Mouse (Mus musculus) MEL (cell line): ENCODE data around the gene Shpk. TPM values are rescaled to one million over a fixed set of nuclear protein-coding genes. Genes with fewer than 3 reads are reported as not detected.

Experiments used
- DNase-seq: peaks from one replicate; pipeline ENCODE4 v3.0.0; 2011; ENCODE audit warnings: low read depth, low spot score
- H3K27ac ChIP-seq: 2 replicates; pipeline ENCODE4 v1.5.1; 2012; ENCODE audit warnings: low read depth, mild to moderate bottlenecking, control low read depth, low read length, moderate library complexity; ENCODE audit not compliant: control insufficient read depth
- H3K27me3 ChIP-seq, 2 experiments: fragments of 150-350 bp in 1 of 2; sonication (generic) in 1 of 2; 2 replicates each; pipeline ENCODE4 v1.6.1; 2012; ENCODE audit warnings: low read length in 2 of 2, mild to moderate bottlenecking in 2 of 2, improper control_type of control experiment in 1 of 2, moderate library complexity in 1 of 2; ENCODE audit not compliant: insufficient read depth in 2 of 2, control insufficient read depth in 1 of 2
- H3K36me3 ChIP-seq, 2 experiments: 2 replicates each; pipeline ENCODE4 v1.6.1; 2012 to 2014; ENCODE audit warnings: low read length in 2 of 2, improper control_type of control experiment in 1 of 2, inconsistent platforms in 1 of 2, mild to moderate bottlenecking in 1 of 2; ENCODE audit not compliant: insufficient read depth in 2 of 2, control insufficient read depth in 1 of 2
- H3K4me1 ChIP-seq, 2 experiments: fragments of 150-350 bp in 1 of 2; sonication (generic) in 1 of 2; 2 replicates each; pipeline ENCODE4 v1.6.1; 2012; ENCODE audit warnings: low read length in 2 of 2, improper control_type of control experiment in 1 of 2, mild to moderate bottlenecking in 1 of 2; ENCODE audit not compliant: insufficient read depth in 2 of 2, control insufficient read depth in 1 of 2
- H3K4me3 ChIP-seq, 2 experiments: fragments of 150-350 bp in 1 of 2; sonication (generic) in 1 of 2; 2 replicates each; pipeline ENCODE4 v1.5.1; 2012; ENCODE audit warnings: low read depth in 2 of 2, low read length in 2 of 2, mild to moderate bottlenecking in 2 of 2, moderate library complexity in 2 of 2, control low read depth in 1 of 2, improper control_type of control experiment in 1 of 2; ENCODE audit not compliant: control insufficient read depth in 1 of 2, insufficient read depth in 1 of 2
- H3K79me2 ChIP-seq: 2 replicates; pipeline ENCODE4 v1.6.1; 2012; ENCODE audit warnings: mild to moderate bottlenecking, low read length, moderate library complexity; ENCODE audit not compliant: control insufficient read depth, poor library complexity, insufficient read depth
- H3K9ac ChIP-seq: 2 replicates; pipeline ENCODE4 v1.6.1; 2012; ENCODE audit warnings: low read depth, mild to moderate bottlenecking, control low read depth, low read length, moderate library complexity; ENCODE audit not compliant: control insufficient read depth, poor library complexity, severe bottlenecking
- H3K9me3 ChIP-seq: fragments of 150-350 bp; sonication (generic); replicated peaks from 2 replicates; pipeline ENCODE4 v1.6.1; 2012; ENCODE audit warnings: mild to moderate bottlenecking, low read length, improper control_type of control experiment, moderate library complexity; ENCODE audit not compliant: insufficient read depth
- CHD2 ChIP-seq: IDR thresholded peaks from 2 replicates; pipeline ENCODE4 v1.6.1; 2011; ENCODE audit warnings: low read length, improper control_type of control experiment
- CTCF ChIP-seq, 3 experiments: IDR thresholded peaks in 2 of 3; conservative IDR thresholded peaks in 1 of 3; 2 replicates each; pipeline ENCODE4 v1.5.1; 2011 to 2012; ENCODE audit warnings: low read length in 3 of 3, low read depth in 2 of 3, mild to moderate bottlenecking in 2 of 3, improper control_type of control experiment in 1 of 3, inconsistent platforms in 1 of 3, mixed read lengths in 1 of 3, moderate library complexity in 1 of 3; ENCODE audit not compliant: control insufficient read depth in 1 of 3, insufficient read depth in 1 of 3, poor library complexity in 1 of 3, severe bottlenecking in 1 of 3
- E2F4 ChIP-seq: IDR thresholded peaks from 2 replicates; pipeline ENCODE4 v1.6.1; 2011; ENCODE audit warnings: low read depth, low read length, improper control_type of control experiment, borderline replicate concordance
- EP300 ChIP-seq, 2 experiments: IDR thresholded peaks; 2 replicates each; pipeline ENCODE4 v1.6.1; 2011; ENCODE audit warnings: improper control_type of control experiment in 2 of 2, low read length in 2 of 2, low read depth in 1 of 2, mild to moderate bottlenecking in 1 of 2
- ETS1 ChIP-seq: IDR thresholded peaks from 2 replicates; pipeline ENCODE4 v1.6.1; 2012; ENCODE audit warnings: low read depth, mild to moderate bottlenecking, inconsistent platforms, low read length, improper control_type of control experiment, moderate library complexity
- KAT2A ChIP-seq: conservative IDR thresholded peaks from 2 replicates; pipeline ENCODE4 v1.6.1; 2012; ENCODE audit warnings: low read depth, low read length, improper control_type of control experiment, inconsistent platforms
- MAFK ChIP-seq: IDR thresholded peaks from 2 replicates; pipeline ENCODE4 v1.6.1; 2011; ENCODE audit warnings: low read depth, mild to moderate bottlenecking, low read length, improper control_type of control experiment, borderline replicate concordance
- MXI1 ChIP-seq: IDR thresholded peaks from 2 replicates; pipeline ENCODE4 v1.6.1; 2011; ENCODE audit warnings: mild to moderate bottlenecking, low read depth, low read length, improper control_type of control experiment
- MYC ChIP-seq: IDR thresholded peaks from 2 replicates; pipeline ENCODE4 v1.6.1; 2011; ENCODE audit warnings: low read depth, mild to moderate bottlenecking, low read length, improper control_type of control experiment, moderate library complexity
- NRF1 ChIP-seq: IDR thresholded peaks from 2 replicates; pipeline ENCODE4 v1.6.1; 2014; ENCODE audit warnings: low read depth, mild to moderate bottlenecking, inconsistent platforms, low read length, improper control_type of control experiment, moderate library complexity; ENCODE audit not compliant: poor library complexity, insufficient read depth, severe bottlenecking
- POLR2A ChIP-seq, 2 experiments: IDR thresholded peaks; 2 replicates each; pipeline ENCODE4 v1.6.1; 2011 to 2012; ENCODE audit warnings: low read length in 2 of 2, mild to moderate bottlenecking in 2 of 2, control low read depth in 1 of 2, improper control_type of control experiment in 1 of 2, low read depth in 1 of 2, moderate library complexity in 1 of 2; ENCODE audit not compliant: control insufficient read depth in 1 of 2, insufficient read depth in 1 of 2, poor library complexity in 1 of 2
- POLR2AphosphoS2 ChIP-seq: IDR thresholded peaks from 2 replicates; pipeline ENCODE4 v1.6.1; 2011; ENCODE audit warnings: low read length, improper control_type of control experiment
- POLR2AphosphoS5 ChIP-seq: IDR thresholded peaks from 2 replicates; pipeline ENCODE4 v1.6.1; 2012; ENCODE audit warnings: low read depth, borderline replicate concordance, mild to moderate bottlenecking, inconsistent platforms, low read length, moderate library complexity, mixed read lengths
- RCOR1 ChIP-seq: IDR thresholded peaks from 2 replicates; pipeline ENCODE4 v1.6.1; 2012; ENCODE audit warnings: low read depth, mild to moderate bottlenecking, inconsistent platforms, low read length, improper control_type of control experiment
- SMC3 ChIP-seq: IDR thresholded peaks from 2 replicates; pipeline ENCODE4 v1.6.1; 2011; ENCODE audit warnings: low read depth, low read length, improper control_type of control experiment
- TCF12 ChIP-seq: IDR thresholded peaks from 2 replicates; pipeline ENCODE4 v1.6.1; 2014; ENCODE audit warnings: low read depth, mild to moderate bottlenecking, inconsistent platforms, low read length, improper control_type of control experiment, moderate library complexity
- UBTF ChIP-seq: IDR thresholded peaks from 2 replicates; pipeline ENCODE4 v1.6.1; 2012; ENCODE audit warnings: low read depth, mild to moderate bottlenecking, inconsistent platforms, low read length, improper control_type of control experiment, moderate library complexity, borderline replicate concordance; ENCODE audit not compliant: insufficient read depth
- USF1 ChIP-seq: IDR thresholded peaks from 2 replicates; pipeline ENCODE4 v1.6.1; 2014; ENCODE audit warnings: low read depth, mild to moderate bottlenecking, inconsistent platforms, low read length, improper control_type of control experiment, moderate library complexity
- USF2 ChIP-seq, 2 experiments: IDR thresholded peaks; 2 replicates each; pipeline ENCODE4 v1.6.1; 2011 to 2012; ENCODE audit warnings: improper control_type of control experiment in 2 of 2, low read length in 2 of 2, borderline replicate concordance in 1 of 2, inconsistent platforms in 1 of 2, low read depth in 1 of 2, mild to moderate bottlenecking in 1 of 2; ENCODE audit not compliant: insufficient read depth in 1 of 2
- ZKSCAN1 ChIP-seq: IDR thresholded peaks from 2 replicates; pipeline ENCODE4 v1.6.1; 2012; ENCODE audit warnings: low read depth, mild to moderate bottlenecking, inconsistent platforms, low read length, improper control_type of control experiment, moderate library complexity
- ZMIZ1 ChIP-seq: IDR thresholded peaks from 2 replicates; pipeline ENCODE4 v1.6.1; 2012; ENCODE audit warnings: low read depth, mild to moderate bottlenecking, inconsistent platforms, low read length, improper control_type of control experiment, moderate library complexity
- ZNF384 ChIP-seq: IDR thresholded peaks from 2 replicates; pipeline ENCODE4 v1.6.1; 2012; ENCODE audit warnings: low read depth, mild to moderate bottlenecking, inconsistent platforms, low read length, improper control_type of control experiment
- polyA plus RNA-seq, 2 experiments: library from polyadenylated mRNA; stranded (reverse) in 1 of 2; unstranded in 1 of 2; fragments of >175 nt in 1 of 2; fragments of >200 nt in 1 of 2; gene quantifications; 2 replicates each; pipeline versions ENCODE4 v1.2.1 to v1.2.4; 2012; ENCODE audit warnings: low replicate concordance in 2 of 2, low read depth in 1 of 2; ENCODE audit not compliant: insufficient read length in 2 of 2, insufficient read depth in 1 of 2, missing spikeins in 1 of 2
- total RNA-seq: library from RNA; depleted of rRNA; stranded (reverse); fragments of 300-350 nt; gene quantifications from 2 replicates; pipeline ENCODE4 v1.2.3, GENCODE M21; 2012

Shpk gene
- total and polyA plus RNA-seq, 3 experiments, result 1.4 to 1.6 TPM; not detected in 1

- no peak for TF ChIP-seq E2F4
- TF ChIP-seq MXI1, result no peak
- no peak for TF ChIP-seq USF2 (IDR thresholded peaks at IDR 0.05; ENCODE audit: borderline replicate concordance in 1 of 2, insufficient read depth in 1 of 2, low read depth in 1 of 2, low read length in 2 of 2)
- no peak for TF ChIP-seq USF1
- TF ChIP-seq MYC, result no peak
- no peak for TF ChIP-seq CHD2
- no peak for TF ChIP-seq EP300 (IDR thresholded peaks at IDR 0.05; ENCODE audit: low read depth in 1 of 2, low read length in 2 of 2)
- TF ChIP-seq ZMIZ1, result no peak
- no peak for TF ChIP-seq UBTF
- no peak for TF ChIP-seq MAFK
- TF ChIP-seq ZKSCAN1, result no peak
- no peak for TF ChIP-seq KAT2A
- TF ChIP-seq NRF1, result no peak
- TF ChIP-seq RCOR1, result no peak
- no peak for TF ChIP-seq ZNF384
- TF ChIP-seq ETS1, result no peak
- no peak for TF ChIP-seq TCF12
- TF ChIP-seq POLR2AphosphoS5, result no peak
- no peak for TF ChIP-seq POLR2AphosphoS2
- TF ChIP-seq POLR2A (IDR thresholded peaks at IDR 0.05; ENCODE audit: control insufficient read depth in 1 of 2, insufficient read depth in 1 of 2, low read depth in 1 of 2, low read length in 2 of 2, poor library complexity in 1 of 2), result no peak
- Histone ChIP-seq H3K27me3 (no peaks in the 10 kb centered on the region), H3K4me3 (no peak overlapping the region), H3K79me2 (no peaks in the 10 kb centered on the region), H3K4me1 (no peaks in the 10 kb centered on the region), H3K27ac (no peak overlapping the region), H3K36me3 (no peaks in the 10 kb centered on the region), H3K9me3 (no peaks in the 10 kb centered on the region), H3K9ac (no peak overlapping the region)
- DNase-seq, result no peak
Observed at GRCm38 (mm10) chr11:73213956-73214355, 14.7 kb downstream of the Shpk start.

- Histone ChIP-seq H3K9me3 (no peaks in the 10 kb centered on the region), H3K4me3 (no peak overlapping the region), H3K79me2 (no peaks in the 10 kb centered on the region), H3K36me3 (no peaks in the 10 kb centered on the region), H3K9ac (no peak overlapping the region), H3K4me1 (no peaks in the 10 kb centered on the region), H3K27me3 (no peaks in the 10 kb centered on the region), H3K27ac (no peak overlapping the region)
- DNase-seq, result no peak
- no peak for TF ChIP-seq POLR2A (IDR thresholded peaks at IDR 0.05; ENCODE audit: control insufficient read depth in 1 of 2, insufficient read depth in 1 of 2, low read depth in 1 of 2, low read length in 2 of 2, poor library complexity in 1 of 2)
- peak; percentile 21 to 32 (median 24); a peak in 3 of 6 replicates for TF ChIP-seq CTCF (IDR thresholded peaks at IDR 0.05 in 2 of 3, conservative IDR thresholded peaks at IDR 0.05 in 1 of 3; ENCODE audit: control insufficient read depth in 1 of 3, insufficient read depth in 1 of 3, low read depth in 2 of 3, low read length in 3 of 3, poor library complexity in 1 of 3, severe bottlenecking in 1 of 3)
- peak; percentile 21; the same call in 1 of the 2 replicates for TF ChIP-seq SMC3
Observed at GRCm38 (mm10) chr11:73219671-73220070, 20.4 kb downstream of the Shpk start.
